Mouse (Mus musculus): ENCODE results near the gene Cavin4. TPM values are rescaled to one million over a fixed set of nuclear protein-coding genes. Genes with fewer than 3 reads are reported as not detected.
"Not testable (repeated sequence)": the region's sequence is repeated elsewhere in the genome, so short reads cannot be mapped to it uniquely, and the experiment has no call there.

Gene Cavin4
- polyA plus RNA-seq, 1 experiment = 3.4 TPM

DNA sequence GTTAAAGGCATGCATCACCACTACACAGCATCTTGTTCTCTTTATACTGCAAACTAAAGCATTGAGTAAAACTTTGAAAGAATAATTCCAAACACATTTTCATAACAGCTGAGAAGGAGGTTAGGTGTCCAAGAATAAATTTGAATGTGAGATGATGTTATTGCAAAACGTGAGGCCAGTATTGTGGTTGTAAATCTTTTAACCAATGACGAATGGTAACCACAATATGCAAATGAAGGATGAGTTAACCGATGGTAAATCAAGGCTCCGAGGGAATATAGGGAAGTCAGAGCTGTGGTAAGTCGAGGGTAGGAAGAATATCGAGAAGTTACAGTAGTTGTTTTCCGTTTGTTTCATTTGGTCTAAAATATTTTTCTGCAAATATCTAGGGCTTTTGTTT is 11.1 kb downstream of the Cavin4 start:
- TF ChIP-seq CTCF (IDR thresholded peaks at IDR 0.05; ENCODE audit: borderline replicate concordance, extremely low read depth, insufficient read depth, insufficient read length) (no peak), POLR2A (IDR thresholded peaks at IDR 0.05; ENCODE audit: borderline replicate concordance, extremely low read depth, insufficient read depth, insufficient read length, poor library complexity, severe bottlenecking) (no peak)
- no peak for DNase-seq (ENCODE audit: low read depth)

DNA sequence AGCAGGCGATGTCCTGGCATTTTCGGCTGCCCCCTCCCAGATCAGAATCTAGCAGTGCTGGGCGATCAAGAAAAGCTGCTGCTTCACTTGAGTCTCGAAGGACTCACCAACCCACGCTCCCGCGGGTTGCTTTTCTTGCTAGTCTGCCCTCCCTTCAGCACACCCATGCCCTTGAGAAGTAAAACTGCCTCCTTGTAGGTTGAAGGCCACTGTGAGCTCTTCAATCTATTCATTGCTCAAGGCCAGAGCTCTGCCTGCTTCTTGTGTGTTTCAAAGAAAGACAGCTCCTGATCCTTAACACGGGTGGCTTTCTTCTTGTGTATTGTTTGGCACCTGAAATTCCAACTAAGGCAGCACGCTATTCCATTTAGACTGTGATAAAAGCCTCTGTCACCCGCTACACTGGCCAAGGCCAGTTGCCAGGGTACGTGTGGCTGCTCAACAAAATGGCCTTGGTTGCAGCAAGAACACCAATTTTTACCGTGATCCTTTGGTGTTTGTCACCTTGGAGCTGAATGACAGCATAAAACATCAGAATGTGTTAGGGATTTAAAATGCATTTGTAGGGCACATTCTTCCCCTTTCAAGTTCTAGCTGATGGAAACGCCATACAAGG is 13.4 kb downstream of the Cavin4 start:
- DNase-seq (ENCODE audit: low read depth) = no peak

DNA sequence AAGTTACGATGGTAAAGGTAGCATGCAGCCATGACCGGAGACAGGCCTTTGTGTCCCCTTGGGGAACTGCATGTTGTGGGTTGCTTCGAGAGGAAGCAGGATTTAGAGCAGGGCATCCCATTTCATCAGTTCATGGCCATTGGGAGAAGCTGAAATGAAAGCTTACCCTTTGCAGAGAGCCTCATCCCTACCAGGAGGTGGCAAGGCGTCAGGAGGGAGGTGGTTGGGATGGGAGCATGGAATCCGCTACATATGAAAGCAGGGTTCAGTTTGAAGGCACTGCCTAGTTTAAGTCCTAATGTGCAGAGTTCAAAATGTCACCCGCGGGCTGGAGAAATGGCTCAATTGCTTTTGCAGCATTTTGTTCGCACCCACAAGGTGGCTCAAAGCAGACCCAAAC is 14.0 kb downstream of the Cavin4 start:
- no peak for DNase-seq (ENCODE audit: low read depth)
- TF ChIP-seq POLR2A (IDR thresholded peaks at IDR 0.05; ENCODE audit: borderline replicate concordance, extremely low read depth, insufficient read depth, insufficient read length, poor library complexity, severe bottlenecking) (no peak), CTCF (IDR thresholded peaks at IDR 0.05; ENCODE audit: borderline replicate concordance, extremely low read depth, insufficient read depth, insufficient read length) (no peak)

More for the DNA sequence above, 13.4 kb downstream of the Cavin4 start:
- TF ChIP-seq POLR2A (IDR thresholded peaks at IDR 0.05; ENCODE audit: borderline replicate concordance, extremely low read depth, insufficient read depth, insufficient read length, poor library complexity, severe bottlenecking) (no peak), CTCF (IDR thresholded peaks at IDR 0.05; ENCODE audit: borderline replicate concordance, extremely low read depth, insufficient read depth, insufficient read length) (no peak)

DNA sequence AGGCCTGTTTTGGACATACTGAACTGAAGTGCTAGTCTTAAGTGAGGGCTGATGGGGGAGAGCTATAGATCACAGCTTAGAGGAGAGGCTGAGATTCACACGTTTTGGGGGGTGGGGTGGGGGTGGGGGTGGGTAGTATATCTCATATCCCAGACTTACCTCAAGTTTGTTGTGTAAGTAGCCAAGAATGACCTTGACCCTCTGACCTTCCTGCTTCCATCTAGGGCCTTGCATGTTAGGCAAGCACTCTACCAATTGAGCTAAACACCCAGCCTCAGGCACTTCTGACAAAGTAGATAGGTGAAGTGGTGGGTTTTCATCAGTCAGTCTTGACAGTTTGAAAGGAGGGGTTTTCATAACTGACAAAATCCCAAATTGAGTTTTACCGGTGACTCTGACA is 14.5 kb downstream of the Cavin4 start:
- TF ChIP-seq POLR2A (IDR thresholded peaks at IDR 0.05; ENCODE audit: borderline replicate concordance, extremely low read depth, insufficient read depth, insufficient read length, poor library complexity, severe bottlenecking) (no peak), CTCF (IDR thresholded peaks at IDR 0.05; ENCODE audit: borderline replicate concordance, extremely low read depth, insufficient read depth, insufficient read length) (no peak)

DNA sequence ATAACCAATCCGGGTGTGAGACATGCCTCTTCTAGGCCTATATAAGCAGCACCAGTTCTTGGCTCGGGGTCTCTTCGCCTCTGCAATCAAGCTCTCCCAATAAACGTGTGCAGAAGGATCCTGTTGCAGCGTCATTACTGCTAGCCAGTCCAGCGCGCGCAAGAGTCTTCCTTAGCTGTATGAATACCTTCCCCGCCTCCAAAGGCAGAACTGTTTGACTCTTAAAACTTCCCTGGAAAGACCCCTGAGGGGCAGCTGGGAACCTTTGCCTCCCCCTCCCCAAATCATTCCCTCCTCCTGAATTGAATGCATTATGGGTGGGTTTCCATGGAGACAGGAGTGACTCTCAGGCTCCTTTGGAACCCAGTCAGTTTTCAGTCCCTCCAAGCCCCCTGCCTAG is 15.5 kb downstream of the Cavin4 start:
- no peak for TF ChIP-seq POLR2A (IDR thresholded peaks at IDR 0.05; ENCODE audit: borderline replicate concordance, extremely low read depth, insufficient read depth, insufficient read length, poor library complexity, severe bottlenecking)
- no peak for TF ChIP-seq CTCF (IDR thresholded peaks at IDR 0.05; ENCODE audit: borderline replicate concordance, extremely low read depth, insufficient read depth, insufficient read length)

More for the DNA sequence above, 14.5 kb downstream of the Cavin4 start:
- no peak for DNase-seq (ENCODE audit: low read depth)

DNA sequence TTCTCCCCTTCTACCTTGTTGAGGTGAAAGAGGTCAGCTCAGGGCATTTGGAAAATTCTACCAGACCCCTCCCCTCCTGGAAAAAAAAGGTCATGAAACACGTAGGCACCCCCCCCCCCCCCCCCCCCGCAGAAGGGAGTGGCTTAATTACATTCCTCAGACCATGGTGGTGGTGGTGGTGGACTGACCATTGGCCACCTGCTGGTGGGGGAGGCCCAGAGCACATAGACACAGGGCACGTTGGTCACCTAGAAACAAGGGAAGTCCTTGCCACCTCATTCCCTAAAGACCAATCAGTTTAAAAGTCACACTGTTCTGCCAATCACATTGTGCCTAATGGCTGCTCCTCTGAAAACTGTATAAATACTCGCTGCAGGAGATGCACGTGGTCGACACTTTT is 16.4 kb downstream of the Cavin4 start:
- DNase-seq (ENCODE audit: low read depth) = not testable (repeated sequence)

More for the DNA sequence above, 15.5 kb downstream of the Cavin4 start:
- DNase-seq (ENCODE audit: low read depth) = no peak

- DNase-seq (ENCODE audit: low read depth) = no peak
- no peak for TF ChIP-seq POLR2A (IDR thresholded peaks at IDR 0.05; ENCODE audit: borderline replicate concordance, extremely low read depth, insufficient read depth, insufficient read length, poor library complexity, severe bottlenecking)
- no peak for TF ChIP-seq CTCF (IDR thresholded peaks at IDR 0.05; ENCODE audit: borderline replicate concordance, extremely low read depth, insufficient read depth, insufficient read length)
These were observed 16.9 kb downstream of the Cavin4 start for GRCm38 (mm10) chr4:48680214-48680613.

GRCm38 (mm10) chr4:48680648-48681343 is 17.5 kb downstream of the Cavin4 start:
- TF ChIP-seq CTCF (IDR thresholded peaks at IDR 0.05; ENCODE audit: borderline replicate concordance, extremely low read depth, insufficient read depth, insufficient read length) (peak; percentile 75; the same call in 1 of the 2 replicates), POLR2A (IDR thresholded peaks at IDR 0.05; ENCODE audit: borderline replicate concordance, extremely low read depth, insufficient read depth, insufficient read length, poor library complexity, severe bottlenecking) (no peak)
- peak; percentile 91 for DNase-seq (ENCODE audit: low read depth)

- TF ChIP-seq POLR2A (IDR thresholded peaks at IDR 0.05; ENCODE audit: borderline replicate concordance, extremely low read depth, insufficient read depth, insufficient read length, poor library complexity, severe bottlenecking) = no peak
- TF ChIP-seq CTCF (IDR thresholded peaks at IDR 0.05; ENCODE audit: borderline replicate concordance, extremely low read depth, insufficient read depth, insufficient read length) = no peak
- no peak for DNase-seq (ENCODE audit: low read depth)
These were observed 19.8 kb downstream of the Cavin4 start for GRCm38 (mm10) chr4:48683126-48683525.

GRCm38 (mm10) chr4:48683633-48684209 is 20.4 kb downstream of the Cavin4 start:
- not testable (repeated sequence) for DNase-seq (ENCODE audit: low read depth)

DNA sequence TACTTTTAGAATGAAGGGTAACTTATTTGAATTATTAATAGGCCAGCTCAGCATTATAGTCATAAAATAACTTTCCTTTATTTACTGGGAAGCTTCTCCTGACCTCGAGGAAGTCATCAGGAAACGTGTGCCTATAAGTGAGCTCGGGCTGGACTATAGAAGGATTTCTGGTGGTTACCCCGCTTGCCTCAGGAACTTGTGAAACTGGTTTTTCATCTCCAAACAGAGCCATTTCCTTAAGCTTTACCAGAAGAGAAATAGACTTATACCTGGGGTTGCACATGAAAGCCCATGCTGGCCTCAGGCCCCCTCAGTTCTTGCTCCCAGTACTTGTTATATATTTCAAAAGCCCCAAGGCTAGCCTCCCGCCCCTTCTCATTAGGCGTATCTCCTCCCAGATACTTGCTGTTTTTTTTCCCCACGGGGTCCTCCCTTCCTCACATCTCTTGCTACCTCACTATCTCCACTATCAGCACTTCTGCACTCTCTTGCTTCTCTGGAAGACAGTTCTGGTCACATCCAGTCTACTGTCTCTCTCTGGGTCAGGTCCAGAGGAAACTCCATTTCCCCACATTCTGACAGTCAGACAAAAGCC is 21.4 kb downstream of the Cavin4 start:
- no peak for DNase-seq (ENCODE audit: low read depth)
- no peak for TF ChIP-seq POLR2A (IDR thresholded peaks at IDR 0.05; ENCODE audit: borderline replicate concordance, extremely low read depth, insufficient read depth, insufficient read length, poor library complexity, severe bottlenecking)
- TF ChIP-seq CTCF (IDR thresholded peaks at IDR 0.05; ENCODE audit: borderline replicate concordance, extremely low read depth, insufficient read depth, insufficient read length) = no peak

GRCm38 (mm10) chr4:48688148-48688547 is 24.8 kb downstream of the Cavin4 start:
- TF ChIP-seq CTCF (IDR thresholded peaks at IDR 0.05; ENCODE audit: borderline replicate concordance, extremely low read depth, insufficient read depth, insufficient read length) (no peak), POLR2A (IDR thresholded peaks at IDR 0.05; ENCODE audit: borderline replicate concordance, extremely low read depth, insufficient read depth, insufficient read length, poor library complexity, severe bottlenecking) (no peak)
- DNase-seq (ENCODE audit: low read depth) = no peak

Measured in brain, embryonic 14.5 days (tissue).